Comparison of ENCODE assay signal across 8 mouse cellular contexts in genomic region chr7:139212754-139213745, GRCm38 (mm10). TPM values are rescaled to one million over a fixed set of nuclear protein-coding genes. Genes with fewer than 3 reads are reported as not detected.
DNase-seq lines count a peak whose midpoint lies in the region; ATAC-seq and TF ChIP-seq lines count a peak whose summit lies in the region.

Gene Lrrc27 (plus strand): TSS chr7:139212988.
Gene Stk32c (minus strand): TSS chr7:139213307.

- peak; percentile 99 for ATAC-seq in forebrain, embryonic 15.5 days (replicated peaks)
- ATAC-seq in neutrophil, adult 5-6 weeks (ENCODE audit: extremely low read depth, insufficient number of reproducible peaks, low FRiP score, poor library complexity, severe bottlenecking), result peak; percentile 97

- peak within 1 kb of the TSS; percentile 56; the same call in 1 of the 2 replicates for H3K27ac ChIP-seq in ES-E14 (ENCODE audit: insufficient read depth, low read depth, low read length, poor library complexity, severe bottlenecking)
- peak within 1 kb of the TSS; percentile 86 for H3K27ac ChIP-seq in forebrain, embryonic 15.5 days (replicated peaks)

- H3K4me3 ChIP-seq in ES-E14 (ENCODE audit: insufficient read depth in 1 of 2, low read depth in 1 of 2, low read length in 2 of 2, poor library complexity in 1 of 2, severe bottlenecking in 1 of 2), result peak within 1 kb of the TSS; percentile 76 to 83
- H3K4me3 ChIP-seq in forebrain, embryonic 15.5 days, result peak within 1 kb of the TSS; percentile 82
- peak within 1 kb of the TSS; percentile 77 for H3K4me3 ChIP-seq in lung, adult 2 months (replicated peaks; ENCODE audit: extremely low read depth, low read depth, low read length)

- H3K9me3 ChIP-seq in ES-E14 (ENCODE audit: control insufficient read depth, insufficient read depth, low read depth, low read length), result no peaks in the 10 kb centered on the region
- no peaks in the 10 kb centered on the region for H3K9me3 ChIP-seq in forebrain, embryonic 15.5 days

- H3K4me2 ChIP-seq in forebrain, embryonic 15.5 days (replicated peaks), result peak within 1 kb of the TSS; percentile 68

- peak; percentile 98 for DNase-seq in ES-E14 (ENCODE audit: low read depth, low spot score)
- peak; percentile 98 for DNase-seq in cerebellum, adult 11-12 months
- peak; percentile 97 for DNase-seq in heart, postnatal 25 days (ENCODE audit: low spot score)
- peak; percentile 99 for DNase-seq in layer of hippocampus, adult 18-20 months (ENCODE audit: low spot score in 2 of 2)
- peak; percentile 98 for DNase-seq in lung, adult 2 months
- peak; percentile 98 for DNase-seq in thymus, adult 18-20 months

- intact Hi-C loops in heart, postnatal 25 days (cut with DNase I), result loop anchor here (10.0 kb wide), 1 partner anchor 368 kb away; the partner anchor contains the start of genes Mapk1ip1 and Ppp2r2d

- TF ChIP-seq CTCF in lung, adult 2 months (IDR thresholded peaks at IDR 0.05; ENCODE audit: insufficient read depth, low read length), result no peak

- TF ChIP-seq POLR2A in lung, adult 2 months (IDR thresholded peaks at IDR 0.05; ENCODE audit: borderline replicate concordance, extremely low read depth, low read depth, low read length), result peak; percentile 66; the same call in 1 of the 2 replicates

- in situ Hi-C loops in ES-E14 (cut with MboI; ENCODE audit: low sequenced_read_pairs in 2 of 2, unreplicated experiment in 2 of 2), result no loop called here

- peak within 1 kb of the TSS; percentile 93 for H3K9ac ChIP-seq in ES-E14 (ENCODE audit: insufficient read depth, low read depth, low read length, poor library complexity, severe bottlenecking)
- H3K9ac ChIP-seq in forebrain, embryonic 15.5 days (replicated peaks), result peak within 1 kb of the TSS; percentile 81

- H3K4me1 ChIP-seq in ES-E14 (ENCODE audit: control insufficient read depth in 2 of 2, insufficient read depth in 2 of 2, low read length in 2 of 2, poor library complexity in 1 of 2), result peaks cover 0 to 5% of the 10 kb centered on the region in 2 experiments; a peak in 1 of 4 replicates
- H3K4me1 ChIP-seq in forebrain, embryonic 15.5 days, result peaks cover 13% of the 10 kb centered on the region
- H3K4me1 ChIP-seq in lung, adult 2 months (ENCODE audit: control insufficient read depth, insufficient read depth, low read length), result 0 out of 2 replicates have a peak, but pooled peaks cover 2% of the 10 kb centered on the region

- no peaks in the 10 kb centered on the region for H3K27me3 ChIP-seq in forebrain, embryonic 15.5 days

- H3K36me3 ChIP-seq in ES-E14 (ENCODE audit: control insufficient read depth, insufficient read depth, low read length, poor library complexity, severe bottlenecking), result no peaks in the 10 kb centered on the region
- no peaks in the 10 kb centered on the region for H3K36me3 ChIP-seq in forebrain, embryonic 15.5 days

- WGBS in forebrain, embryonic 15.5 days, result 2% methylated on average over 53 of the region's 53 CpGs
- WGBS in lung, adult 2 months, result 3% methylated on average over 53 of the region's 53 CpGs

TF ChIP-seq in ES-E14, 5 proteins besides CTCF, POLR2A, EP300 and RAD21:
- TF ChIP-seq HCFC1 (IDR thresholded peaks at IDR 0.05; ENCODE audit: borderline replicate concordance, insufficient read depth, low read length) (peak; percentile 64; the same call in 1 of the 2 replicates), ZC3H11A (IDR thresholded peaks at IDR 0.05; ENCODE audit: borderline replicate concordance, low read depth, low read length) (no peak)

RNA-seq across cellular contexts. Expression of gene Lrrc27, which starts in this region (rescaled TPM):
- total RNA-seq in ES-E14 (2012; rRNA removed), result 6.3 and 8.2 TPM in 2 replicates
- polyA plus RNA-seq in forebrain, embryonic 15.5 days (2015; fragmentation: Nextera tagmentation; extraction: Ambion mirVana), result 2.8 and 4.7 TPM in 2 replicates
- 10 to 100 TPM; 19.1 to 20.0 TPM for total RNA-seq in heart, postnatal 25 days (2021)
- total RNA-seq in layer of hippocampus, adult 18-20 months (2021), result 1 to 10 TPM; 6.1 to 6.4 TPM
- polyA plus RNA-seq in lung, adult 2 months (2012; rRNA removed), result 3.7 and 6.9 TPM in 2 replicates
- 4.7 and 7.7 TPM in 2 replicates for total RNA-seq in neutrophil, adult 5-6 weeks (2017)

RNA-seq across cellular contexts. Expression of gene Stk32c, which starts in this region (rescaled TPM):
- total RNA-seq in ES-E14 (2012; rRNA removed), result 0.53 and 0.89 TPM in 2 replicates
- polyA plus RNA-seq in forebrain, embryonic 15.5 days (2015; fragmentation: Nextera tagmentation; extraction: Ambion mirVana), result 0.93 and 0.98 TPM in 2 replicates
- under 1 TPM; 0.73 to 0.99 TPM for total RNA-seq in heart, postnatal 25 days (2021)
- 100 to 1,000 TPM; 103 to 116 TPM for total RNA-seq in layer of hippocampus, adult 18-20 months (2021)
- polyA plus RNA-seq in lung, adult 2 months (2012; rRNA removed), result 1.5 and 1.9 TPM in 2 replicates
- not detected in 2 replicates for total RNA-seq in neutrophil, adult 5-6 weeks (2017)

Comparison
In these comparisons a context has a peak if more than half of its experiments do, and no peak if none do; other contexts are left out.
1. Peak in every context shown above with its lines: DNase-seq, ATAC-seq, H3K4me3 ChIP-seq and H3K27ac ChIP-seq.
2. RNA of gene Stk32c (total RNA-seq): 103 to 116 TPM in layer of hippocampus, adult 18-20 months; 0.73 to 0.99 TPM in heart, postnatal 25 days, 0.53 to 0.89 TPM in ES-E14 and not detected in neutrophil, adult 5-6 weeks; every median in the first group is over 10 times any median in the second.